Mouse (Mus musculus) stomach, postnatal 0 days (tissue): Measurements from ENCODE around the gene Emc7.

ENCODE experiments used
- CTCF ChIP-seq: IDR thresholded peaks from 2 replicates; pipeline ENCODE4 v1.5.1; 2016; ENCODE audit warnings: antibody characterized with exemption, low read depth, mild to moderate bottlenecking, moderate library complexity
- EP300 ChIP-seq: optimal IDR thresholded peaks from 2 replicates; pipeline ENCODE3; 2016; ENCODE audit warnings: antibody characterized with exemption

GRCm38 (mm10) chr2:112516728-112517127, 61.9 kb downstream of the Emc7 start:
- TF ChIP-seq EP300 (no peak), CTCF (no peak)
